Mouse (Mus musculus) cerebellum, adult 9-11 months (tissue): ENCODE measurements around the gene Tet1.
"Not testable (repeated sequence)": the region's sequence is repeated elsewhere in the genome, so short reads cannot be mapped to it uniquely, and the experiment has no call there.

Source experiments
- DNase-seq: peaks from one replicate; pipeline ENCODE4 v3.0.0; 2022

Gene Tet1

GRCm38 (mm10) chr10:62908896-62909295 lies at the start of gene Tet1:
Tet1 (minus strand) TSS chr10:62908996.
- not testable (repeated sequence) for DNase-seq

- DNase-seq: no peak
Observed at GRCm38 (mm10) chr10:62948551-62948950, 39.8 kb upstream of the Tet1 start.

GRCm38 (mm10) chr10:62946738-62947471 lies 38.1 kb upstream of the Tet1 start, which contains the start of gene Dna2:
Dna2 (plus strand) TSS chr10:62947026.
- DNase-seq: peak; percentile 79

- DNase-seq: no peak
Observed at GRCm38 (mm10) chr10:62944975-62945580, 36.3 kb upstream of the Tet1 start.

- no peak for DNase-seq
Observed at GRCm38 (mm10) chr10:62932381-62932780, 23.6 kb upstream of the Tet1 start.

GRCm38 (mm10) chr10:62924096-62924635 lies 15.4 kb upstream of the Tet1 start:
- DNase-seq: no peak

- no peak for DNase-seq
Observed at GRCm38 (mm10) chr10:62920766-62921156, 12.0 kb upstream of the Tet1 start.

GRCm38 (mm10) chr10:62919925-62920765 lies 11.3 kb upstream of the Tet1 start, which contains the start of gene Slc25a16:
Slc25a16 (plus strand) TSS chr10:62920633.
- DNase-seq: peak; percentile 94

GRCm38 (mm10) chr10:62918985-62919384 lies 10.2 kb upstream of the Tet1 start:
- no peak for DNase-seq

- no peak for DNase-seq
Observed at GRCm38 (mm10) chr10:62911120-62911519, 2.3 kb upstream of the Tet1 start.

GRCm38 (mm10) chr10:62906336-62906735 lies 2.5 kb downstream of the Tet1 start:
- no peak for DNase-seq

GRCm38 (mm10) chr10:62902829-62903228 lies 6.0 kb downstream of the Tet1 start:
- DNase-seq: no peak

GRCm38 (mm10) chr10:62901826-62902225 lies 7.0 kb downstream of the Tet1 start:
- no peak for DNase-seq

- no peak for DNase-seq
Observed at GRCm38 (mm10) chr10:62900144-62900543, 8.7 kb downstream of the Tet1 start.

GRCm38 (mm10) chr10:62898061-62898460 lies 10.7 kb downstream of the Tet1 start:
- DNase-seq: no peak

- DNase-seq: no peak
Observed at GRCm38 (mm10) chr10:62897437-62897836, 11.4 kb downstream of the Tet1 start.

GRCm38 (mm10) chr10:62896774-62897173 lies 12.0 kb downstream of the Tet1 start:
- no peak for DNase-seq

GRCm38 (mm10) chr10:62896035-62896434 lies 12.8 kb downstream of the Tet1 start:
- DNase-seq: no peak

GRCm38 (mm10) chr10:62895386-62895785 lies 13.4 kb downstream of the Tet1 start:
- no peak for DNase-seq

- DNase-seq: no peak
Observed at GRCm38 (mm10) chr10:62894447-62894846, 14.3 kb downstream of the Tet1 start.

GRCm38 (mm10) chr10:62893356-62893884 lies 15.4 kb downstream of the Tet1 start:
- no peak for DNase-seq

- DNase-seq: no peak
Observed at GRCm38 (mm10) chr10:62892549-62893232, 16.1 kb downstream of the Tet1 start.
